Mouse (Mus musculus): Measurements from ENCODE around the gene Syt14.

DNA sequence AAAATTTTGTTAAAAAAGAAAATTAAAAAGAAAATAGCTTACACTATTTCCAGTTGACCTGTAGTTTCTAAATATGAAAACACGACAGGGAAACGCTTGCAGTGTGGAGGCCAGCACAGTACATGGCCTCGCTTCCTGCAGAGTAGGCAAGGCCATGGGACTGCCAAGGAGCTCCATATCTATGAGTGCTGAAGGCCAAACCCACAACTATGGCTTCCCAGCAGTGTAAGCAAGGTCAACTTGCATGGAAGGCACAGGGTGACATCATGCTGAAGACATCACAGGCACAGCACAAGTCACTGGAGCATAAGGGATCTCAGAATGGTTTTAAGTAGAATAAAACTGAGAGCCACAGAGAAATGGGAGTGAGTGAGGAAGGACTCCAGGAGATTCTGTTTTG lies 139.5 kb downstream of the Syt14 start:
- no peak for TF ChIP-seq NELFE (IDR thresholded peaks at IDR 0.05; ENCODE audit: low read depth, low read length)
- no peak for TF ChIP-seq CTCF (conservative IDR thresholded peaks at IDR 0.05 in 1 of 2, IDR thresholded peaks at IDR 0.05 in 1 of 2; ENCODE audit: low read depth in 2 of 2, low read length in 2 of 2)
- no peak for TF ChIP-seq GABPA (IDR thresholded peaks at IDR 0.05; ENCODE audit: insufficient replicate concordance, low read depth, low read length)
- TF ChIP-seq BHLHE40 (IDR thresholded peaks at IDR 0.05; ENCODE audit: low read depth, low read length) = no peak
